Mouse (Mus musculus) c-Kit-negative CD71-positive TER-119-positive erythroid progenitor cells, embryonic 14.5 days (primary cell): Measurements from ENCODE around the gene Stra6.

Experiments
- DNase-seq: peaks from one replicate; pipeline ENCODE4 v3.0.0-alpha.2; 2013; ENCODE audit warnings: low read depth, low spot score

The Stra6 gene

GRCm38 (mm10) chr9:58202676-58203453 lies 139.3 kb downstream of the Stra6 start:
- DNase-seq, result no peak
